Mouse (Mus musculus): ENCODE measurements around the gene Neurog2.

Neurog2 gene

DNA sequence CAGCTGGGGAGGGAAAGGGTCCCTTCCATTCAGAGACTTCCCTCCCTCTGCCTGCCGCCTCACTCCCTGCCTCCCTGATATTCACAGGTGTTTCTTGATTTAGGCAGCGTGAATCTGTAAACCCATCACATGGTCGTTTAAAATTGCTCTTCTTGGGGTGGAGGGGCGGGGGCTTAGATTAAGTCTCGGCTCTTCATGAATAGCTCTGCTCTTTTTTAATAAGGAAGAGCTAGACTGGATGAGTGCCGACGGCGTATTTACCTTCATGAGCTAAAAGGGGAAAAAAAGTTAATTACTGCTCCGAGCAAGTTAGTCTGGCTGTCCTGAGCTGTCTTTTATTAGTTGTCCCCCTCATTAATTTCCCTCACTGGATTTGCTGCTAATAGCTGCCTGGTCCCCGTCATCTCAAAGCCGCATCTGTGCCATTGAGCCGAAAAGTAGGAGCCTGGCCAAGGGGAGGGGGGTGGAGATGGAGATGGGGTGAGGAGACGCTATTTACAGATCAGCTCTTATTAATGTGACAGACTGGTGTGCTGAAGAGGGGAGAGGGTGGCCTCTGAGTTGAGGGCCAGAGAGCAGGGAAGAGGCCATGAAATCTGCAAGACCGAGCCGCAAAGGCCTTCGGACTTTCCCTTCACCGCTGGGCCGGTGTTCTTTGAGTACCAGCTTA lies 13.4 kb downstream of the Neurog2 start:
- DNase-seq (ENCODE audit: low spot score in 2 of 2), result no peak

GRCm38 (mm10) chr3:127651742-127652653 lies 19.1 kb downstream of the Neurog2 start:
- DNase-seq (ENCODE audit: low spot score in 2 of 2), result no peak

GRCm38 (mm10) chr3:127660712-127661111 lies 27.8 kb downstream of the Neurog2 start:
- DNase-seq (ENCODE audit: low spot score in 2 of 2), result no peak

GRCm38 (mm10) chr3:127661646-127662531 lies 29.0 kb downstream of the Neurog2 start:
- DNase-seq (ENCODE audit: low spot score in 2 of 2), result no peak

DNA sequence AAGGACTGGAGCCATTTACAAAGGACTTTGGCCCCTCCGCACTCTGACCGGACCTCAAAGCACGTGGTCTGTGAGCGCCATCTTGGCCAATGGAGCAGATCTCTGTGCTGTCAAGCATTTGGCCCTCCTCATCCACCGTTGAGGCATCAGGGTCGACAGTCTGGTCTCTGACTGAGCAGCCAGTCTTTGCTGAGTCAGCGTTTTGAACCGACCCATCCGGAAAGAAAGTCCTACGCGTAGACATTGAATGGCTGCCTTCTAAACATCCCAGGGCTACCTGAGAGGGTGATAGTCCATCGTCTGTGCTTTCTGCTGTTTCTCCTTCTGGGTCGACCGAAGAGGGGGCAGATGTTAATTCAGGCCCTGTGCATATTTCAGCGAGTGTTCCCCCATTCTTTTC lies 46.8 kb downstream of the Neurog2 start:
- no peak for DNase-seq (ENCODE audit: low spot score in 2 of 2)

Measured in frontal cortex, postnatal 25 days (tissue).